In the genomic region with DNA sequence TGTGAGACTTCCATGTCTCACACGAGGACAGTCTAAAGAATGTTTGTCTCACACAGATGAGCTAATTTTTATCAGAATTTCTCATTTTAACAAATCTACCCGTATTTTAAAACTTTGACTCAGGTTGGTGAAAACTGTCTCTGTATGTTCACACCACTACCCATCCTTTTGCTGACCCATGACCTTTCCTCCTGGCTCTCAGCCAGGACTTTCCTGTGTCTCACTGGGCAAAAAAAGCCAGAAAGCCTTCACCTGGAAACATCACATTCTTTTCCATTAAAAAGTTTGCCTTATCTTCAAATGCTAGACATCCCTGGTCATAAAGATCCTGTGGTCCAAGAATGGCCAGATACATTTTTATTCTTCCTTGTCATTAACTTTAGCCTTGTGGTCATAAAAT, we compare ENCODE assay signal across 19 mouse cellular contexts.
DNase-seq lines count a peak whose midpoint lies in the region; TF ChIP-seq lines count a peak whose summit lies in the region.
"Had no signal": no experiment of that assay in that cellular context is flagged by ENCODE, and none has a peak within 500 bp of the region (broad histone marks: within the 10 kb centered on the region; RNA-seq: fewer than 3 reads in every experiment).

No protein-coding gene starts in this region.

- H3K36me3 ChIP-seq in kidney, adult 2 months (ENCODE audit: control insufficient read depth, insufficient read depth, low read length) = no peaks in the 10 kb centered on the region
- H3K36me3 ChIP-seq: embryonic facial prominence, embryonic 10.5 days; embryonic facial prominence, embryonic 12.5 days; forebrain, embryonic 15.5 days; G1E had no signal

- TF ChIP-seq CTCF in kidney, adult 2 months (conservative IDR thresholded peaks at IDR 0.05; ENCODE audit: insufficient read depth, insufficient read length, low read depth, low read length) = no peak
- TF ChIP-seq CTCF in layer of hippocampus, adult 2 months (conservative IDR thresholded peaks at IDR 0.05) = no peak

- no peak for TF ChIP-seq POLR2A in kidney, adult 2 months (IDR thresholded peaks at IDR 0.05; ENCODE audit: low read depth, low read length)

- H3K4me1 ChIP-seq in kidney, adult 2 months (ENCODE audit: control insufficient read depth, insufficient read depth, low read length) = no peaks in the 10 kb centered on the region
- H3K4me1 ChIP-seq: embryonic facial prominence, embryonic 10.5 days; embryonic facial prominence, embryonic 12.5 days; forebrain, embryonic 13.5 days had no signal

- 67% methylated on average over 2 of the region's 2 CpGs for WGBS in kidney, adult 2 months

- DNase-seq in cerebellum, adult 18-20 months = peak; percentile 37 to 52
- DNase-seq in cerebellum, adult 9-11 months = no peak
- DNase-seq in kidney, adult 2 months = peak; percentile 7
- DNase-seq in kidney, adult 9 months = no peak
- no peak for DNase-seq in layer of hippocampus, adult 2 months (ENCODE audit: low spot score in 2 of 2)
- DNase-seq in layer of hippocampus, postnatal 36 days = no peak
- DNase-seq: adrenal gland, adult 8-10 months; adrenal gland, postnatal 14 days; adrenal gland, postnatal 36 days; B cell, adult 2 months; cerebellum, adult 11-12 months; forebrain, postnatal 0 days had no signal

- H3K27ac ChIP-seq in kidney, adult 2 months (ENCODE audit: insufficient read depth, low read depth, low read length) = no peak overlapping the region
- H3K27ac ChIP-seq in layer of hippocampus, adult 2 months = peak overlapping the region; percentile 46; the same call in 1 of the 2 replicates
- H3K27ac ChIP-seq: embryonic facial prominence, embryonic 10.5 days; embryonic facial prominence, embryonic 12.5 days; forebrain, embryonic 13.5 days; forebrain, embryonic 15.5 days had no signal

- H3K4me3 ChIP-seq in kidney, adult 2 months (ENCODE audit: insufficient read depth, low read depth, low read length) = no peak overlapping the region
- no peak overlapping the region for H3K4me3 ChIP-seq in layer of hippocampus, adult 2 months
- H3K4me3 ChIP-seq: embryonic facial prominence, embryonic 10.5 days; embryonic facial prominence, embryonic 12.5 days; forebrain, embryonic 13.5 days; forebrain, embryonic 15.5 days had no signal

- H3K27me3 ChIP-seq in kidney, adult 2 months (replicated peaks; ENCODE audit: control insufficient read depth, insufficient read depth, low read length) = no peaks in the 10 kb centered on the region
- H3K27me3 ChIP-seq: CH12.LX; embryonic facial prominence, embryonic 12.5 days; forebrain, embryonic 13.5 days; forebrain, embryonic 15.5 days; Patski had no signal

Comparison
In these comparisons a context has a peak if more than half of its experiments do, and no peak if none do; other contexts are left out.
1. DNase-seq: peak in cerebellum, adult 18-20 months (2 of 2) and kidney, adult 2 months (single experiment); none in cerebellum, adult 9-11 months (single experiment), kidney, adult 9 months (single experiment), layer of hippocampus, adult 2 months (0 of 2) and layer of hippocampus, postnatal 36 days (0 of 2).